Mouse (Mus musculus) testis, adult 2 months (tissue): ENCODE results near the gene Apopt1.

Experiments
- CTCF ChIP-seq: fragments of 200-500 bp; IDR thresholded peaks from 2 replicates; pipeline ENCODE4 v1.5.1; 2012; ENCODE audit warnings: low read depth, mild to moderate bottlenecking, inconsistent platforms, low read length, moderate library complexity; ENCODE audit not compliant: control insufficient read depth, insufficient read depth, insufficient replicate concordance
- POLR2A ChIP-seq: fragments of 200-500 bp; IDR thresholded peaks from 2 replicates; pipeline ENCODE4 v1.6.1; 2012; ENCODE audit warnings: low read depth, mild to moderate bottlenecking, inconsistent platforms, low read length, moderate library complexity; ENCODE audit not compliant: control insufficient read depth

DNA sequence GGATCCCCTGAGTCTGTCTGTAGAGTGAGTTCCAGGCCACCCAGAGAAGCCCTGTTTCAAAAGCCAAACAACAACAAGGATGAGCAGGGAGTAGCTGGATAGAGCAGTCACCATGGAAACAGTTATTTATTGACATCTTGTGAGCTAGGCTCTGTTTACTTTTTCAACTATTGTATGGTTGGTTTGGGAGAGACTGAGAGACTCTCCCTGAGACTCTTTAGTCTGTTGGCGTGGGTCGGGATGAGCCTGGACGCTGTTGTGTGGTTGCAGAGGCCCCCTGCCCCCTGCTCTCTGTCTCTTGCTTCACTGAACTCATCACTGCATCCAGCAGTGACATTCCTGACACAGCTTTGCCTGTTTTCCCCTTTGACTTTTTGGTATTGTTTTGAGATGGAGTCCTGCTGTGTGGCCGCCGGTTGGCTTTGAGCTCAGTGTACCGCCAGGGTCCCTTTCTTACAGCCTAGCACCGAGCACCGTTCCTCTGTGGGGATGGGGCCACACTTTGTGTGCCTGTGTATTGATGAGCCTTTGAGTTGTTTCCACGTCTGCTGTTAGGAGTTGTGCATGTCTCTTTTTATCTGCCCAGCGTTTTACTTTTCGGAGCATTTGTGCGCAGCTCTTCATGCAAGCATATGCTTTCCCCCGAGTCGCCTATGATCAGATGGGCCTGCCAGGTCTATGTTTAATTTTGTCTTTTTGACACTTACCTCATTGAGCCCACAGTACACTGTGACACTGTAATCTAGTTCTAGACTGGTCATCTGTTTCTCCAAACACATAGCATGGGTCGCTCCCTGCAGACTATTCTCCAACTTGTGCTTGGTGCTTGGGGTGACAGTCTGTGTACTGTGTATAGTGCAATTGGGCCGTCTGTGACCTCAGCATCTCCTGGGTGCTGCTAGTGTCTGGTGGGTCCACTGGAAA, 53.5 kb downstream of the Apopt1 start:
- TF ChIP-seq CTCF, result no peak
- TF ChIP-seq POLR2A, result no peak
